Mouse (Mus musculus) heart, embryonic 13.5 days (tissue): ENCODE measurements around the gene Gns. TPM values are rescaled to one million over a fixed set of nuclear protein-coding genes. Genes with fewer than 3 reads are reported as not detected.
"Not testable (repeated sequence)": the region's sequence is repeated elsewhere in the genome, so short reads cannot be mapped to it uniquely, and the experiment has no call there.

Source experiments
- ATAC-seq: fragments of 200-750 bp; cut with Nextera tagmentation; 2 replicates; pipeline ENCODE4 v1.8.0; 2017; ENCODE audit warnings: moderate TSS enrichment; ENCODE audit not compliant: insufficient number of reproducible peaks, low FRiP score, low TSS enrichment; ENCODE audit errors: extremely low read depth
- H3K27ac ChIP-seq: fragments of 300-500 bp; sonication (generic); replicated peaks from 2 replicates; pipeline ENCODE4 v1.5.1; 2015; ENCODE audit warnings: moderate library complexity, mild to moderate bottlenecking, inconsistent platforms
- H3K27me3 ChIP-seq: fragments of 300-500 bp; sonication (generic); replicated peaks from 2 replicates; pipeline ENCODE4 v1.6.1; 2015; ENCODE audit warnings: mild to moderate bottlenecking, inconsistent platforms
- H3K36me3 ChIP-seq: fragments of 300-500 bp; sonication (generic); 2 replicates; pipeline ENCODE4 v1.6.1; 2015; ENCODE audit warnings: mild to moderate bottlenecking, inconsistent platforms
- H3K4me1 ChIP-seq: fragments of 300-500 bp; sonication (generic); 2 replicates; pipeline ENCODE4 v1.6.1; 2015; ENCODE audit warnings: inconsistent platforms
- H3K4me2 ChIP-seq: fragments of 300-500 bp; sonication (generic); 2 replicates; pipeline ENCODE4 v1.6.1; 2015; ENCODE audit warnings: inconsistent platforms, mild to moderate bottlenecking, moderate library complexity
- H3K4me3 ChIP-seq: fragments of 300-500 bp; sonication (generic); 2 replicates; pipeline ENCODE4 v1.5.1; 2015; ENCODE audit warnings: moderate library complexity, mild to moderate bottlenecking, inconsistent platforms
- H3K9ac ChIP-seq: fragments of 300-500 bp; sonication (generic); 2 replicates; pipeline ENCODE4 v1.6.1; 2015; ENCODE audit warnings: inconsistent platforms, mild to moderate bottlenecking, moderate library complexity
- H3K9me3 ChIP-seq: fragments of 300-500 bp; sonication (generic); 2 replicates; pipeline ENCODE4 v1.6.1; 2016; ENCODE audit warnings: inconsistent platforms
- WGBS: fragments of 180-500 bp; shearing (Covaris S2); methylation state at CpG from one replicate; pipeline ENCODE4 v1.1.7; 2015; ENCODE audit warnings: mixed read lengths; 5-methylcytosine and 5-hydroxymethylcytosine counted together
- polyA plus RNA-seq: library from polyadenylated mRNA; unstranded; fragments of >200 nt; fragmentation: Nextera tagmentation; extraction: Ambion mirVana; gene quantifications from 2 replicates; pipeline ENCODE4 v1.2.1, GENCODE M21; 2015

Gene Gns
- polyA plus RNA-seq = 29.9 and 30.4 TPM in 2 replicates

- Histone ChIP-seq H3K4me1 (peaks cover 18% of the 10 kb centered on the region), H3K9me3 (no peaks in the 10 kb centered on the region), H3K36me3 (peaks cover 9% of the 10 kb centered on the region), H3K9ac (peak within 1 kb of the TSS; percentile 93), H3K27ac (peak within 1 kb of the TSS; percentile 73), H3K4me2 (peak within 1 kb of the TSS; percentile 97), H3K4me3 (peak within 1 kb of the TSS; percentile 87), H3K27me3 (no peaks in the 10 kb centered on the region)
- peak; percentile 95 for ATAC-seq
- WGBS = under 1% methylated on average over 64 of the region's 72 CpGs
Observed at GRCm38 (mm10) chr10:121364801-121365564, at the start of gene Gns. Gns (plus strand) TSS chr10:121365090.

DNA sequence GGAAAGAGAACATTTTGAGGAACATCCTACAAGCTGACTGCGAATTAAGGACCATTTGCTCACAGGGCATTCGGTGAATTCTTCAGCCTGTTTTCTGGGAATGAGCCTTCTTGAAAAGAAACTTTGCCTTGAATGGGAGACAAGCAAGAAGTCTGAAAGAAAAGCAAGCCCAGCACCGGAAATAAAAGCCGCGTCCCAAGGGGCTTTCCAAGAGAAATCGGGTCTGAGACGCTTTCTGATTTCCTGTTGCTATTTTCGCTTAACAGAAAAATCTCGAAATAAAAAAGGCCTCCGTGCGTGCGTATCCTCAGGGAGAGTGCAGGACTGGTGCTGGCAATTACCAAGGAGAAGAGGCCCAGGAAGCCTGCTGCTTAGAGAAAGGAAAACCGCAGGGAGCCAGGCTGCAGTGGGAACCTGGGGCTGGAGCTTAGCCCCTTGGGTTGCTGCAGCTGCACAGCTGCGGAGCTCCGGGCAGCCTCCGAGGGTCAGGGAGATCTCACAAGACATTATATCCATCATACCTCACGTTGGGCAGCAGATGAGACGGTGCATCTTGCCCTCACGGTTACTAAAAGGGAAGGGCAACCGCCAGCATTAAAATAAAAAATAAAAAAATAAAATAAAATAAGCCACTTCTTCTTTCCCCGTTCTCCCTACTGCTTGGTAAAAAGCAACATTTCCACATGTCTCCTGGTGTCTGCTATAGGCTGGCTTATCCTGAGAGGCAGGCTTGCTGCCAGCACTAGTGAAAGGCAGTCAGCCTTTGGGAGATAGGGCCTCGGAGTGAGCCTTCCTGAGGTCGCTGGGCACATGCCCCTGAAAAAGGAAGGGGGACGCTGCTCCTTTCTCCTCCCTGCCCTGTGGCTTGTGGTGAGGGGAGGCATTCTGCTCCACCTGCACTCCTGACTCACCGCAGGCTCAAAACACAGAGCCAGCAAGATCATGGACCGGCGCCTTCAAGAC lies 49.3 kb upstream of the Gns start:
- no peak for ATAC-seq
- WGBS = 30% methylated on average over 27 of the region's 27 CpGs
- H3K9ac ChIP-seq = no peak overlapping the region

GRCm38 (mm10) chr10:121316361-121316760 lies 48.5 kb upstream of the Gns start:
- no peaks in the 10 kb centered on the region for H3K36me3 ChIP-seq
- H3K27ac ChIP-seq = no peak overlapping the region
- H3K4me2 ChIP-seq = no peak overlapping the region
- H3K27me3 ChIP-seq = peaks cover 45% of the 10 kb centered on the region
- H3K4me3 ChIP-seq = no peak overlapping the region
- no peak overlapping the region for H3K9ac ChIP-seq
- 72% methylated on average over 10 of the region's 10 CpGs for WGBS
- H3K4me1 ChIP-seq = peaks cover 9% of the 10 kb centered on the region
- 0 out of 2 replicates have a peak, but pooled peaks cover 5% of the 10 kb centered on the region for H3K9me3 ChIP-seq
- ATAC-seq = no peak

More for the DNA sequence above, 49.3 kb upstream of the Gns start:
- peaks cover 52% of the 10 kb centered on the region for H3K27me3 ChIP-seq
- no peaks in the 10 kb centered on the region for H3K36me3 ChIP-seq
- no peak overlapping the region for H3K27ac ChIP-seq
- H3K9me3 ChIP-seq = 0 out of 2 replicates have a peak, but pooled peaks cover 5% of the 10 kb centered on the region
- H3K4me2 ChIP-seq = peak overlapping the region; percentile 56
- 0 out of 2 replicates have a peak overlapping the region, but pooled peaks have one; percentile 9 for H3K4me3 ChIP-seq
- H3K4me1 ChIP-seq = peaks cover 12% of the 10 kb centered on the region

DNA sequence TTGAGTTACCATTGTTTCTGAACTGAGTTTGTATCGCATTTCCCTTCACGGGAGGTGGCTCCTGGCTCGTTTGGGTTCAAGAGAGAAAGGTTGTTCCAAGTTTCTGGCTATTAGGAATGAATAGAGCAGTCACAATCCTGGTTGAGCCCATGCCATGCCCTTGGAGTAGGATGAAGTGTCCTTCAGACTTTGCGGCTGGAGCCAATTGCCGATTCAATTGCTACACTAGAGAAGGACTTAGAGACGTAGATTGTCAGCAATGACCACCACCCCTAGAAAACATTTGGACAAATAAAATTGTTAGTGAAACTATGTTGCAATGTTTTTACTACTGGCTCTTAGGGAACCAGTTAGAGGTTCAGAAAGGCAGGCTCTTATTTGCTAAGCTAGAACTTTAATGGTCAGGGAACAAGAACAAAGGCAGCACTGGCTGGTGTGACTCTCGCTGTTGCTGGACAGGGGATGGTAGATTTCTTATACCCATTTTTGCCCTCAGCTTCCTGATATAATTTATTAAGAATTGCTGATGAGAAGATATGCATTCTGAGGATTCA lies 46.4 kb upstream of the Gns start:
- Histone ChIP-seq H3K9me3 (0 out of 2 replicates have a peak, but pooled peaks cover 5% of the 10 kb centered on the region), H3K36me3 (no peaks in the 10 kb centered on the region), H3K4me2 (no peak overlapping the region), H3K27me3 (peaks cover 24% of the 10 kb centered on the region), H3K4me3 (no peak overlapping the region), H3K9ac (no peak overlapping the region), H3K4me1 (peaks cover 12% of the 10 kb centered on the region; the same call in 1 of the 2 replicates), H3K27ac (no peak overlapping the region)
- no peak for ATAC-seq
- 72% methylated on average over 7 of the region's 7 CpGs for WGBS

GRCm38 (mm10) chr10:121323493-121323892 lies 41.4 kb upstream of the Gns start:
- Histone ChIP-seq H3K9ac (no peak overlapping the region), H3K27ac (no peak overlapping the region), H3K4me3 (no peak overlapping the region), H3K4me1 (peaks cover 8% of the 10 kb centered on the region; the same call in 1 of the 2 replicates), H3K36me3 (no peaks in the 10 kb centered on the region), H3K9me3 (peaks cover 5% of the 10 kb centered on the region; the same call in 1 of the 2 replicates), H3K4me2 (no peak overlapping the region), H3K27me3 (no peaks in the 10 kb centered on the region)
- WGBS = 66% methylated on average over 7 of the region's 7 CpGs
- no peak for ATAC-seq

DNA sequence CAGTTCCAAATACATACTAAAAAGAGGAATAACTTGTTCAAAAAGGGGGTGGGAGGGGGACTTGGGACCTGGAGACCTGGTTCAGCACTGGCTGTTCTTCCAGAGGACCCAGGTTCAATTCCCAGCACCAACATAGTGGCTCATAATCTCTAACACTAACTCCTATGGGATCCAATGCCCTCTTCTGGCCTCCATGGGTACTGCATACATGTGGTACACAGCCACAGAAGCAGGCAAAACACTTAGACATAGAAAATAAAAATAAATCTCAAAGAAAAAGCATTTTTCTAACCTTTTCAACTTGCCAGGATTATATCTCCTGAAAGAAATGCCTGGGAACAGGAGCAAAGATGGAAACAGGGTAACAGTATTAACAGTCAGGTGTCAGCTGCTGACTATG lies 38.7 kb upstream of the Gns start:
- H3K4me1 ChIP-seq = peaks cover 8% of the 10 kb centered on the region; the same call in 1 of the 2 replicates
- H3K27ac ChIP-seq = no peak overlapping the region
- no peak for ATAC-seq
- peaks cover 5% of the 10 kb centered on the region; the same call in 1 of the 2 replicates for H3K9me3 ChIP-seq
- no peak overlapping the region for H3K4me3 ChIP-seq
- no peaks in the 10 kb centered on the region for H3K27me3 ChIP-seq
- H3K9ac ChIP-seq = no peak overlapping the region
- H3K36me3 ChIP-seq = no peaks in the 10 kb centered on the region
- H3K4me2 ChIP-seq = no peak overlapping the region

- H3K36me3 ChIP-seq = peaks cover 4% of the 10 kb centered on the region; the same call in 1 of the 2 replicates
- no peak overlapping the region for H3K4me2 ChIP-seq
- no peak for ATAC-seq
- no peak overlapping the region for H3K9ac ChIP-seq
- 0 out of 2 replicates have a peak, but pooled peaks cover 4% of the 10 kb centered on the region for H3K4me1 ChIP-seq
- no peaks in the 10 kb centered on the region for H3K27me3 ChIP-seq
- no peak overlapping the region for H3K27ac ChIP-seq
- 68% methylated on average over 4 of the region's 4 CpGs for WGBS
- peaks cover 5% of the 10 kb centered on the region; the same call in 1 of the 2 replicates for H3K9me3 ChIP-seq
- no peak overlapping the region for H3K4me3 ChIP-seq
Observed at GRCm38 (mm10) chr10:121329586-121329985, 35.3 kb upstream of the Gns start.

GRCm38 (mm10) chr10:121330940-121331339 lies 34.0 kb upstream of the Gns start:
- Histone ChIP-seq H3K36me3 (peaks cover 4% of the 10 kb centered on the region; the same call in 1 of the 2 replicates), H3K27ac (no peak overlapping the region), H3K27me3 (no peaks in the 10 kb centered on the region), H3K4me3 (no peak overlapping the region), H3K4me2 (no peak overlapping the region), H3K4me1 (0 out of 2 replicates have a peak, but pooled peaks cover 4% of the 10 kb centered on the region), H3K9me3 (peaks cover 5% of the 10 kb centered on the region; the same call in 1 of the 2 replicates), H3K9ac (no peak overlapping the region)
- WGBS = 11% methylated on average over 7 of the region's 7 CpGs
- ATAC-seq = no peak

DNA sequence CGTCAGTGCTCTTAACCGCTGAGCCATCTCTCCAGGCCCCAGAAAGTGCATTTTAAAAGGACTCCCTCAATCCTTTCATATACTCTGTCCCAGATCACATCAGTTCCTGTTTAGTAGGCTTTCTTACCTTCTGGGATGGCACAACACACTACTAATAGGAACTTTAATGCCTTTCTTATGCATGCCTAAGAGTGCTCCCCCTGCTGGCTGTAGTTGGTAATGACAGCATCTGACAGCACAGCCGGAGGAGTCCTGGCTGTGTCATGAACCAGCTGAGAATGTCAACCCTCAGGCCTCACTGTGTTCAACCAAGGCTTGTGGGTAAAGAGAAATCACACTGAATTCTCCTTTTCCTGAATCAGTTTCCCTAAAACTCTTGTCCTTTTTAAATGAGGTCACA lies 30.3 kb upstream of the Gns start:
- 74% methylated on average over 3 of the region's 3 CpGs for WGBS
- Histone ChIP-seq H3K4me1 (no peaks in the 10 kb centered on the region), H3K27me3 (no peaks in the 10 kb centered on the region), H3K36me3 (peaks cover 4% of the 10 kb centered on the region; the same call in 1 of the 2 replicates), H3K4me2 (no peak overlapping the region), H3K9me3 (0 out of 2 replicates have a peak, but pooled peaks cover 3% of the 10 kb centered on the region), H3K9ac (no peak overlapping the region), H3K4me3 (no peak overlapping the region), H3K27ac (no peak overlapping the region)
- no peak for ATAC-seq

DNA sequence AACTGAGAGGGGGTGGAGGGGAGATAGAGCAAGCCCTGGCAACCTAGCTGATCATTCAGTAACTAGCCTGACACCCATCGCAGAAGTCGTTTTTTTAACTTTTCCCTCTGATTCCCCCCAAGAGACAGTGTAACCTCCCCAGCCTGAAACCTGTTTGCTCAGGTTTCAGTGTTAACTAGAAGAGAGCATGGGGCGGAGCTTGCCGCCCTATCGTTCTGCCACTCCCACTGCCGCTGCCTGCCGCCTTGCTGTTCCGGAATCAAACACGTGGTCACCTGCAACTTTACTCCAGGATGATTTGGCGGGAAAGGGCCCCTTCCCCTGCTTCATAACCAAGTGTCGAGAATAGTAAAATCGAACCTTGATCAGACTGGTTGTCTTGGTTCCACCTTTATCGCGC lies 28.4 kb upstream of the Gns start:
- ATAC-seq, H3K27me3 ChIP-seq, H3K9ac ChIP-seq, H3K36me3 ChIP-seq, H3K9me3 ChIP-seq, H3K4me3 ChIP-seq, H3K27ac ChIP-seq: not testable (repeated sequence)
- WGBS = 58% methylated on average over 14 of the region's 14 CpGs
- Histone ChIP-seq H3K4me1 (peaks cover 10% of the 10 kb centered on the region), H3K4me2 (0 out of 2 replicates have a peak overlapping the region, but pooled peaks have one; percentile 9)
